Mouse (Mus musculus): Measurements from ENCODE around the gene Nova1. TPM values are rescaled to one million over a fixed set of nuclear protein-coding genes. Genes with fewer than 3 reads are reported as not detected.

Gene Nova1
- polyA plus RNA-seq, 1 experiment = 0.58 TPM

DNA sequence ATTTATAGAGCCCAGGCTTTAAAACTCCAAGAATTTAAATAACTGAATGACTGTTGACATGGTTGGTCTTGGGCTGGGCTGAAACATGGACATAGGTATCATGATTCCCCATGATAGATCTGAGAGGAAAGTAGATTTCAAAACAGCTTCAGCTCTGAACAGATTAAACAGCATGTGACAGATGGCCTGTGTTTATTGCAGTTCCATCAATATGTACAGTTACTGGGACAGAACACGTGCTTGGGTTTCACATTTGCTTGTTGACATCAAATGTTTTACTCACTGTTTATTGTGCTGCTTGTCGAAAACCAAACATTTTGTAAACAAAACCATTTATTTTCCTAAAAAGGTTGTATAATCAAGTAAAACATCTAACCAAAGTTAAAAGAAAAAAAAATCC, 142.4 kb downstream of the Nova1 start:
- H3K27me3 ChIP-seq (replicated peaks; ENCODE audit: control insufficient read depth, insufficient read depth, low read length) = no peaks in the 10 kb centered on the region
- H3K4me1 ChIP-seq (ENCODE audit: control insufficient read depth, insufficient read depth, low read length) = no peaks in the 10 kb centered on the region
- no peaks in the 10 kb centered on the region for H3K36me3 ChIP-seq (ENCODE audit: control insufficient read depth, insufficient read depth, low read length)
- WGBS = 77% methylated on average over 2 of the region's 2 CpGs
- DNase-seq = no peak
- H3K27ac ChIP-seq (ENCODE audit: insufficient read depth, low read depth, low read length) = no peak overlapping the region
- TF ChIP-seq CTCF (conservative IDR thresholded peaks at IDR 0.05; ENCODE audit: insufficient read depth, insufficient read length, low read depth, low read length) = no peak
- TF ChIP-seq POLR2A (IDR thresholded peaks at IDR 0.05; ENCODE audit: low read depth, low read length) = no peak
- no peak overlapping the region for H3K4me3 ChIP-seq (ENCODE audit: insufficient read depth, low read depth, low read length)

DNA sequence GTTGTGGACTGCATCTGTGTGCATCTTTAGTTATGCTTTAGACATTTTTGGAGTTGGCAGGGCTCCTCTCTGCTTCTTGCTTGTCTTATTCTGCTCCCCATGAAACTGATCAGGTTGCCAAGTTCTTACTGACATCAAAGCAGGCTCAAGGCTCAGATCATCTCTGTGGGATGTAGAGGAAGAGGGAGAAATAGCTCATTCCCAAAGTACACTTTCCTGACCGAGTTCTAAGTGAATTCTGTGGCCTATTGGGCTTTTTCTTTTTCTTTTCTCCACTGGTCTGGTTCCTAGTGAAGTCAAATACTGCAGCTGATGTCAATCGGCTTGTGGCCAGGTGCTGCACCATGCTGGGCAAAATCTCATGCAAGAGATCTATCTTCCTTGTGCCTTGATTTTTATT, 152.0 kb downstream of the Nova1 start:
- TF ChIP-seq CTCF (conservative IDR thresholded peaks at IDR 0.05; ENCODE audit: insufficient read depth, insufficient read length, low read depth, low read length) (no peak), POLR2A (IDR thresholded peaks at IDR 0.05; ENCODE audit: low read depth, low read length) (no peak)
- Histone ChIP-seq H3K36me3 (ENCODE audit: control insufficient read depth, insufficient read depth, low read length) (no peaks in the 10 kb centered on the region), H3K4me1 (ENCODE audit: control insufficient read depth, insufficient read depth, low read length) (no peaks in the 10 kb centered on the region), H3K4me3 (ENCODE audit: insufficient read depth, low read depth, low read length) (no peak overlapping the region), H3K27me3 (replicated peaks; ENCODE audit: control insufficient read depth, insufficient read depth, low read length) (no peaks in the 10 kb centered on the region), H3K27ac (ENCODE audit: insufficient read depth, low read depth, low read length) (no peak overlapping the region)
- no peak for DNase-seq
- WGBS = 61% methylated on average over 2 of the region's 2 CpGs

DNA sequence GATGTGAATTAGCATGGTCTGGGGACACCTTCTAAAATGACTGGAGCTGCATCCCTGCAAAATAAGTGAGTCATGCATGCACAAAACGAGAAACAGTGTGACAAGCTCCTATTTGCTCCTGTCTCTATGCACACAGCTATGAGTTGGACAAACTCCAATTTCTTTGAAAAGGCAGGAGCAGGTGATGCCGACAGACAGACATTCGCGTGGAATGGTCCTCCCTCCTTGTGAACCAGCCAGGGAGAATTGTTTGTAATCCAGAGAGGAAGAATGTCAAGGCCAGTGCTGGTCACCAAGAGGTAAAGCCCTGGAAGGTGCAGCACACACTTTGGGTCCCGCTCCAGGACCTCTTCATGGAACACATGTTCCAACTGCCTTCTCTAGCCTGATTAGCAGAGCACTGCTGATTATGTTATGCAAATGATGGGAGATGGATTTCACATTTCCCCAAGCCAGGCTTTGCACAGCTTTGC, 172.6 kb downstream of the Nova1 start:
- no peak for DNase-seq
- H3K4me3 ChIP-seq (ENCODE audit: insufficient read depth, low read depth, low read length) = no peak overlapping the region
- H3K27me3 ChIP-seq (replicated peaks; ENCODE audit: control insufficient read depth, insufficient read depth, low read length) = no peaks in the 10 kb centered on the region
- H3K27ac ChIP-seq (ENCODE audit: insufficient read depth, low read depth, low read length) = no peak overlapping the region
- TF ChIP-seq POLR2A (IDR thresholded peaks at IDR 0.05; ENCODE audit: low read depth, low read length) = no peak
- TF ChIP-seq CTCF (conservative IDR thresholded peaks at IDR 0.05; ENCODE audit: insufficient read depth, insufficient read length, low read depth, low read length) = no peak
- no peaks in the 10 kb centered on the region for H3K4me1 ChIP-seq (ENCODE audit: control insufficient read depth, insufficient read depth, low read length)
- H3K36me3 ChIP-seq (ENCODE audit: control insufficient read depth, insufficient read depth, low read length) = no peaks in the 10 kb centered on the region
- WGBS = 51% methylated on average over 5 of the region's 5 CpGs

DNA sequence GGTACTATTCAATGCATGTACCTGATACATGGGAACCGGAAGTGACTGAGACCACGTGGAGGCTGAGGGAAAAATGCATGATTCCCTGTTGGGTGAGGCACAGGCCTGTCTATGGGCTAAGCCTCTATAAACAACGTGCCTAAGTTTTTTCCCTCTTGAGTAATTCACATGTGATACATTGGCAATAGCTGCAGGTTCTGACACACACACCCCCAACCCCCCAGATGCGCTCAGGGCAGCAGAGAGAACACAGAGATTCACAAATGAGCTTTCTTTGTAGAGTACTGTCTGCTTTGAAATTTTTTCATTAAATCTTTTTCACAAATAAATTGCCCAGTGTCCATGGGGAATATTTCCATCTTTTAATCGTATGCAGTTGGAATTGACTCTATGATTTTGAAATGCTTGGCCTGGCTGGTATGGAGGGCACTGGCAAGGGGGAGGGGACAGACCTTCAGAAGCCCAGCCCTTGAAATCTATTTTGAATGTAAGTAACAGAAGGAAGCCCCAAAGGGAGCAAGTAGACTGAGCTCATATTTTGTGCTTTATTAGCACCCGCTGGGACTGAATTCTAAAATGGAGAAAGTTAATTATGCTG, 173.3 kb downstream of the Nova1 start:
- no peaks in the 10 kb centered on the region for H3K27me3 ChIP-seq (replicated peaks; ENCODE audit: control insufficient read depth, insufficient read depth, low read length)
- no peaks in the 10 kb centered on the region for H3K36me3 ChIP-seq (ENCODE audit: control insufficient read depth, insufficient read depth, low read length)
- TF ChIP-seq CTCF (conservative IDR thresholded peaks at IDR 0.05; ENCODE audit: insufficient read depth, insufficient read length, low read depth, low read length) (no peak), POLR2A (IDR thresholded peaks at IDR 0.05; ENCODE audit: low read depth, low read length) (no peak)
- 83% methylated on average over 6 of the region's 6 CpGs for WGBS
- H3K4me3 ChIP-seq (ENCODE audit: insufficient read depth, low read depth, low read length) = no peak overlapping the region
- DNase-seq = no peak
- no peaks in the 10 kb centered on the region for H3K4me1 ChIP-seq (ENCODE audit: control insufficient read depth, insufficient read depth, low read length)
- H3K27ac ChIP-seq (ENCODE audit: insufficient read depth, low read depth, low read length) = no peak overlapping the region

Data from kidney, adult 2 months (tissue).